Mouse (Mus musculus) stomach, embryonic 16.5 days (tissue): ENCODE results near the gene Zfp992. TPM values are rescaled to one million over a fixed set of nuclear protein-coding genes. Genes with fewer than 3 reads are reported as not detected.
"Not testable (repeated sequence)": the region's sequence is repeated elsewhere in the genome, so short reads cannot be mapped to it uniquely, and the experiment has no call there.

Experiments
- ATAC-seq: fragments of 200-750 bp; cut with Nextera tagmentation; 2 replicates; pipeline ENCODE4 v1.8.0; 2017; ENCODE audit warnings: moderate number of reproducible peaks, moderate TSS enrichment; ENCODE audit not compliant: insufficient read depth, low FRiP score
- H3K27ac ChIP-seq: fragments of 300-500 bp; sonication (generic); 2 replicates; pipeline ENCODE4 v1.5.1; 2014; ENCODE audit warnings: low read length
- H3K27me3 ChIP-seq: fragments of 300-500 bp; sonication (generic); 2 replicates; pipeline ENCODE4 v1.6.1; 2014; ENCODE audit warnings: low read length, control low read depth, mixed read lengths; ENCODE audit not compliant: control insufficient read depth, insufficient read depth
- H3K36me3 ChIP-seq: fragments of 300-500 bp; sonication (generic); 2 replicates; pipeline ENCODE4 v1.6.1; 2014; ENCODE audit warnings: low read length; ENCODE audit not compliant: control insufficient read depth, insufficient read depth
- H3K4me1 ChIP-seq: fragments of 300-500 bp; sonication (generic); 2 replicates; pipeline ENCODE4 v1.6.1; 2014; ENCODE audit warnings: low read length, control low read depth, mixed read lengths; ENCODE audit not compliant: control insufficient read depth, insufficient read depth
- H3K4me2 ChIP-seq: fragments of 300-500 bp; sonication (generic); 2 replicates; pipeline ENCODE4 v1.6.1; 2014; ENCODE audit warnings: low read depth, low read length, mixed read lengths
- H3K4me3 ChIP-seq: fragments of 300-500 bp; sonication (generic); replicated peaks from 2 replicates; pipeline ENCODE4 v1.5.1; 2014; ENCODE audit warnings: mild to moderate bottlenecking, low read length
- H3K9ac ChIP-seq: fragments of 300-500 bp; sonication (generic); 2 replicates; pipeline ENCODE4 v1.6.1; 2014; ENCODE audit warnings: low read length
- H3K9me3 ChIP-seq: fragments of 300-500 bp; sonication (generic); replicated peaks from 2 replicates; pipeline ENCODE4 v1.6.1; 2016; ENCODE audit warnings: low read length, control low read depth; ENCODE audit not compliant: control insufficient read depth
- WGBS: fragments of 180-500 bp; shearing (Covaris S2); extraction: QIAGEN DNeasy Blood & Tissue Kit; methylation state at CpG from one replicate; pipeline ENCODE4 v1.1.7; 2014; 5-methylcytosine and 5-hydroxymethylcytosine counted together
- polyA plus RNA-seq: library from polyadenylated mRNA; unstranded; fragments of >200 nt; fragmentation: Nextera tagmentation; extraction: Ambion mirVana; gene quantifications from 2 replicates; pipeline ENCODE4 v1.2.1, GENCODE M21; 2015

Zfp992 gene
- polyA plus RNA-seq, 1 experiment from 2014 or later = 2.7 TPM

DNA sequence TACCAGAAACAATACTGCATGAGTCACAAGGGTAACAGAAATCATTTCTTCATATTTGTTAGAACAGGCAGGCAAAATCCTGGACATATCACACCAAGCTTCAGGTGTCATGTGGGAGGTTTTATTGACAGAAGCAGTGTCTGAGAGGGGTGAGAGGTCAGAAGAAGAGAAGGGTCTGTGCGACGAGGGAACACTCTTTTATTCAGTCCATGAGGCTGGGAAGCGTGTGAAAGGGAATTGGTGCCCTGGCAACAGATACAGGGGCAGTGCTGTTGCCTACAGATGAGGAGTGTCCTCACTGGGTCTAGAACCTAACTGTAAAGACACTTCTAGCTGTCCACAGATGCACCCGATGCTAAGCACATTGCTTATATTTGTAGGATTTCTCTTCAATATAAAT is 46.2 kb downstream of the Zfp992 start:
- H3K27ac ChIP-seq = no peak overlapping the region
- H3K9ac ChIP-seq = no peak overlapping the region
- no peak overlapping the region for H3K4me3 ChIP-seq
- H3K27me3 ChIP-seq = no peaks in the 10 kb centered on the region
- WGBS = 64% methylated on average over 4 of the region's 4 CpGs
- peaks cover 33% of the 10 kb centered on the region for H3K9me3 ChIP-seq
- 0 out of 2 replicates have a peak, but pooled peaks have one; percentile 19 for ATAC-seq
- H3K36me3 ChIP-seq = no peaks in the 10 kb centered on the region
- H3K4me2 ChIP-seq = no peak overlapping the region
- H3K4me1 ChIP-seq = no peaks in the 10 kb centered on the region

DNA sequence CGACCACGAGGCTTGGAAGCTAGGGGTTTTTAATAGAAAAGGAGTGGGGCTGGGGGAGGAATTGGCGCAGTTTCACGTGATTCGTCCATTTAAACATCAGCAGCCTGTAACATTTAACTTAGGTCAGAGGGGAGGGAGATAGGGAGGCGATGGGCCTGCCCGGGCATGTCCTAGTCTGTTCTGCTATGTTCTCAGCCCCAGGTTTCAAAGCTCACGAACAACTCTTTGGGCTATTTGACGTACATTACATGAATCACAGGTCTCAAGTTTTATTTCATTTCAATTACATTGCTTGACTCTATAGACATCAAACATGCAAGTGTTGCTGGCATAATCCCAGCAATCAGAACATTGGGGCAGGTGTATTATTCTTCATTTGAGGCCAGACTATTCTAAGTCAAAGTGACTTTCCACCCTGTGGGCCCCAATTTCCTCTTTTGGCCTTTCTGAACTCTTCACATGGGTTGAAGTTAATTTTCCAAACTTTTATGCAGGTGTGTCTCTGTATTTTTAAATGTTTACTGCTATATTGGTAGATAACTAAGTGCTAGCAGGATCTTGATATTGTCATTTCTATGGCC is 49.0 kb downstream of the Zfp992 start:
- H3K9ac ChIP-seq, H3K4me2 ChIP-seq, H3K36me3 ChIP-seq, H3K27me3 ChIP-seq, H3K27ac ChIP-seq, ATAC-seq, H3K4me1 ChIP-seq, H3K4me3 ChIP-seq: not testable (repeated sequence)
- WGBS = 81% methylated on average over 9 of the region's 9 CpGs
- peaks cover 26% of the 10 kb centered on the region for H3K9me3 ChIP-seq

DNA sequence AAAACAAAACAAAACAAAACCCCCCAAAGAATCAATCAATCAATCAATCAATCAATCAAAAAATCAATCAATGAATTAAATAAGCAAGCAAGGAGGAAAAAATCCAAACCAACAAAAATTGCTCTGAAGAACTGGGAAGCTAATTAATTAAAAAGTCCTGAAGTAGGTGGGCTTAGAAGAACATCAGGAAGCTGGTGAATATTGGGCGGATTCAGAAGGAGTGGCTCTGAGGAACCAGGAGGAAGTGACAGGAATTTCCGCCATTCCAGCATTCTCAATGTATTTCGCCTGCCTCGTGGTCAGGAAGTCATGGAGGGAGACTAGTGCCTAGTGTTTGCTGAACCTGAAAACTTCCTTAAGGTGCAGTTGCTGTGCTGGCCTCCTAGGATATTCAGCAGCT is 52.9 kb downstream of the Zfp992 start, which contains the start of gene Zfp981:
TSS of gene Zfp981 (plus strand) at position 301 of the 400 bp plus-strand sequence.
- not testable (repeated sequence) for H3K36me3 ChIP-seq, H3K27me3 ChIP-seq, H3K4me3 ChIP-seq, ATAC-seq, H3K4me1 ChIP-seq, H3K4me2 ChIP-seq, H3K9ac ChIP-seq, H3K27ac ChIP-seq
- H3K9me3 ChIP-seq = peaks cover 15% of the 10 kb centered on the region
- WGBS = 89% methylated on average over 4 of the region's 4 CpGs

DNA sequence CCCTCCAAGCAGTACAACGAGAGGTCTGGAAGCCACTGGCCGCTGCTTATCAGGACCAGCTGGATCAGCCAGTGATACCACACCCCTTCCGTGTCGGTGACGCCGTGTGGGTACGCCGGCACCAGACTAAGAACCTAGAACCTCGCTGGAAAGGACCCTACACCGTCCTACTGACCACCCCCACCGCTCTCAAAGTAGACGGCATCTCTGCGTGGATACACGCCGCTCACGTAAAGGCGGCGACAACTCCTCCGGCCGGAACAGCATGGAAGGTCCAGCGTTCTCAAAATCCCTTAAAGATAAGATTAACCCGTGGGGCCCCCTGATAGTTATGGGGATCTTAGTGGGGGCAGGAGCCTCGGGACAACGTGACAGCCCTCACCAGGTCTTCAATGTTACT is 60.2 kb downstream of the Zfp992 start:
- H3K27ac ChIP-seq, H3K9ac ChIP-seq, H3K27me3 ChIP-seq, H3K4me2 ChIP-seq, H3K4me3 ChIP-seq, H3K4me1 ChIP-seq, H3K9me3 ChIP-seq, ATAC-seq, H3K36me3 ChIP-seq: not testable (repeated sequence)
- 92% methylated on average over 20 of the region's 24 CpGs for WGBS

DNA sequence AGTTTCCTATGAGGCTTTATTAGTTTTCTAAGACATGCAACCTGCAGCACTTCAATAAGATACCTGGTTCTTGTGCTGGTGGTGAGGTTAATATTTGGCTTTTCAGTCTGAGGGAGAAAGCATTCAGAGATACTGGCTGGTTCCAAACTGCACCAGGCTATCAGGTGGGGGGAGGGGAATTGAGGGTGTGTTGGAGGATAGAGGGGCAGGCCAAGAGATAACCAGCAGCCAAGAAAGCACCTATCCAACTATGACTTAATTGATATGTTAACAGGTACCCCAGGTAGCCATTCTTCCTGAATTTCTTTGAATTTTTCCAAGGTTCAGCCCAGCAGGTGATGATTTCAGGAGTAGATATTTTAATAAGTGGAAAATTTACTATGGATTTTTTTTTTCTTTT is 63.0 kb downstream of the Zfp992 start:
- not testable (repeated sequence) for H3K9ac ChIP-seq, H3K27me3 ChIP-seq, H3K4me3 ChIP-seq, H3K4me1 ChIP-seq, H3K4me2 ChIP-seq, ATAC-seq, H3K36me3 ChIP-seq, H3K27ac ChIP-seq, H3K9me3 ChIP-seq

DNA sequence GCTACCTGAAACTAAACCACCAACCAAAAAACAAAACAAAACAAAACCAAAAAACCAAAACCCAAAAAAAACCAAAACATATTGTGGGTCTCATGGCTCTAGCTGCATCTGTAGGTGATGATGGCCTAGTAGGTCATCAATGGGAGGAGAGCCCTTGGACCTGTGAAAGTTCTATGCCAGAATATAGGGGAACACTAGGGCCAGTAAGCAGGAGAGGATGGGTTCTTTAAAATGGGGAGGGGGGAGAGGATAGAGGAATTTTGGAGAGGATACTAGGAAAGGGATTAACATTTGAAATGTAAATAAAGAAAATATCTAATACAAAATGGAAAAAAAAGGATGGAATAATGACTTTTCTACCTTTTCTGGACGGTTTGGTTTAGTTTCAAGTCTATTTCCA is 67.7 kb downstream of the Zfp992 start:
- no peaks in the 10 kb centered on the region for H3K4me1 ChIP-seq
- ATAC-seq = no peak
- peaks cover 22% of the 10 kb centered on the region for H3K9me3 ChIP-seq
- WGBS = 56% methylated on average over 1 of the region's 1 CpGs
- no peaks in the 10 kb centered on the region for H3K36me3 ChIP-seq
- H3K9ac ChIP-seq = no peak overlapping the region
- no peak overlapping the region for H3K4me3 ChIP-seq
- H3K27me3 ChIP-seq = no peaks in the 10 kb centered on the region
- no peak overlapping the region for H3K4me2 ChIP-seq
- no peak overlapping the region for H3K27ac ChIP-seq

DNA sequence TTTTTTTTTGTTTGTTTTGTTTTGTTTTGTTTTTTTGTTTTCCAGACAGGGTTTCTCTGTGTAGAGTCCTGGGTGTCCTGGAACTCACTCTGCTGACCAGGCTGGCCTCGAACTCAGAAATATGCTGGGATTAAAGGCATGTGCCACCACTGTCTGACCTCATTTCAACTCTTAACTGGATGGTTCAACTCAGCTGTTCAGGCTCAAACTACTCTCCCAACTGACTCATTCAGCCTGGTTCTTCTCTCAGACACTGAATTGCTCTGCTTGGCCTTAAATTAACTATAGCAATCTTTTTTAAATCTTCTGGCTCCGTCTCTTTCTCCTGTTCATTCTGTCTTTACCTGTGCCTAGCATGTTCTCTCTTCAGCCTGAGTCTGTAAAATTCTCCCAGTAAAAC is 68.3 kb downstream of the Zfp992 start:
- ATAC-seq, H3K9ac ChIP-seq, H3K36me3 ChIP-seq, H3K27me3 ChIP-seq, H3K4me2 ChIP-seq, H3K27ac ChIP-seq, H3K4me1 ChIP-seq, H3K4me3 ChIP-seq: not testable (repeated sequence)
- peaks cover 24% of the 10 kb centered on the region for H3K9me3 ChIP-seq
- WGBS = 66% methylated on average over 2 of the region's 2 CpGs

Other genes starting within 250 kb of the Zfp992 start
- gene Zfp981, start 53.0 kb downstream of the Zfp992 start, polyA plus RNA-seq = not detected in 2 replicates
- 1.8 and 4.7 TPM in 2 replicates for gene Zfp993, start 161.9 kb downstream of the Zfp992 start, polyA plus RNA-seq